Mouse (Mus musculus) right cerebral cortex, adult 2 months (tissue): Measurements from ENCODE around the gene Cdh10.

Experiments used
- DNase-seq, 2 experiments: peaks; one replicate each; pipeline ENCODE4 v3.0.0; 2021 to 2022; ENCODE audit warnings: low spot score in 2 of 2

The Cdh10 gene

GRCm38 (mm10) chr15:18975041-18975440 lies 156.3 kb downstream of the Cdh10 start:
- no peak for DNase-seq

GRCm38 (mm10) chr15:18984891-18985290 lies 166.1 kb downstream of the Cdh10 start:
- DNase-seq, result no peak

- no peak for DNase-seq
Measured at GRCm38 (mm10) chr15:18987671-18988070, 168.9 kb downstream of the Cdh10 start.

- DNase-seq, result no peak
Measured at GRCm38 (mm10) chr15:18993512-18993911, 174.8 kb downstream of the Cdh10 start.

GRCm38 (mm10) chr15:18994294-18994693 lies 175.5 kb downstream of the Cdh10 start:
- no peak for DNase-seq

GRCm38 (mm10) chr15:19010829-19011228 lies 192.1 kb downstream of the Cdh10 start:
- no peak for DNase-seq

GRCm38 (mm10) chr15:19032983-19033382 lies 214.2 kb downstream of the Cdh10 start:
- no peak for DNase-seq

GRCm38 (mm10) chr15:19040077-19040476 lies 221.3 kb downstream of the Cdh10 start:
- DNase-seq, result no peak
